Mouse (Mus musculus) monocyte, adult 2 months (primary cell): ENCODE measurements around the gene Mapt.

Experiments used
- DNase-seq, 2 experiments: peaks; one replicate each; pipeline ENCODE4 v3.0.0; 2022; ENCODE audit warnings: low spot score in 2 of 2, low read depth in 1 of 2

Mapt gene

DNA sequence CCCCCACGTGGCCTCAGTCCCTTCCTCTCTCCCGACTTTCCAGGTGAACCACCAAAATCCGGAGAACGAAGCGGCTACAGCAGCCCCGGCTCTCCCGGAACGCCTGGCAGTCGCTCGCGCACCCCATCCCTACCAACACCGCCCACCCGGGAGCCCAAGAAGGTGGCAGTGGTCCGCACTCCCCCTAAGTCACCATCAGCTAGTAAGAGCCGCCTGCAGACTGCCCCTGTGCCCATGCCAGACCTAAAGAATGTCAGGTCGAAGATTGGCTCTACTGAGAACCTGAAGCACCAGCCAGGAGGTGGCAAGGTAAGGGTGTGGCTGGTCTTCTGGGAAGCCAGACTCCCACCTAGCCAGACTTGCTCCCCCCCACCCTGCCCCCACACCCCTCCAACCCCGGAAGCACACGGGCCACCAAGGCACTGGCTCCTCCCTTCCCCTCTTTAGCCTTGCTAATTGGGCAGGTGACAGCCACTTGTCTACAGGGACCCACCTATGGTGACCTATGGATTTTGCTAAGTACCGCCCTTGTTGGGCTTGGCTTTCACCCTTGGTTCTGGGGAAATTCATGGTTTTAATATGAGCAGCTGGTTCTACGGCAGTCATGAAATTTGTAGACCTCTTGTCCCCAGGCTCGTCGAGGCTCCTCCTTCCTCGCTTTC is 79.2 kb downstream of the Mapt start:
- no peak for DNase-seq

- no peak for DNase-seq
Measured at GRCm38 (mm10) chr11:104311643-104312042, 80.5 kb downstream of the Mapt start.

DNA sequence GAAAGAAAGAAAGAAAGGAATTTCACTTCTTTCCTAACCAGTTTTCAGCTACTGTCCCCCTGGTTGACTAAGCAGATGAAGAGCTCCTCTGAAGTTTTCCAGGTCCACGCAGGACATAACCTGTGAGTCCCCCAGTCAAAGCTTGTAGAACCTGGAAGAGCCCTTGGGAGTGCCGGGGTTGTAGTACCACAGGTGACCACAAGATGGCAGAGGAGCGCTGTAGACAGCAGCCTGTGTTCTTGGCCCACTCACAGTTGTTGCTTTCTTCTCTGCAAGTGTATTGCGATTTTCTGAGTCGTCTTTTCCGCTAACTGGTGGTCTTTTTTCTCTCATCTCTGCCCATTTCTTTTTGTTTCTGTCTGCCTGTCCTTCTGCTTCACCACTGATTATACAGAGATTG is 84.5 kb downstream of the Mapt start:
- peak in 1 of 2 experiments; percentile 59 for DNase-seq

DNA sequence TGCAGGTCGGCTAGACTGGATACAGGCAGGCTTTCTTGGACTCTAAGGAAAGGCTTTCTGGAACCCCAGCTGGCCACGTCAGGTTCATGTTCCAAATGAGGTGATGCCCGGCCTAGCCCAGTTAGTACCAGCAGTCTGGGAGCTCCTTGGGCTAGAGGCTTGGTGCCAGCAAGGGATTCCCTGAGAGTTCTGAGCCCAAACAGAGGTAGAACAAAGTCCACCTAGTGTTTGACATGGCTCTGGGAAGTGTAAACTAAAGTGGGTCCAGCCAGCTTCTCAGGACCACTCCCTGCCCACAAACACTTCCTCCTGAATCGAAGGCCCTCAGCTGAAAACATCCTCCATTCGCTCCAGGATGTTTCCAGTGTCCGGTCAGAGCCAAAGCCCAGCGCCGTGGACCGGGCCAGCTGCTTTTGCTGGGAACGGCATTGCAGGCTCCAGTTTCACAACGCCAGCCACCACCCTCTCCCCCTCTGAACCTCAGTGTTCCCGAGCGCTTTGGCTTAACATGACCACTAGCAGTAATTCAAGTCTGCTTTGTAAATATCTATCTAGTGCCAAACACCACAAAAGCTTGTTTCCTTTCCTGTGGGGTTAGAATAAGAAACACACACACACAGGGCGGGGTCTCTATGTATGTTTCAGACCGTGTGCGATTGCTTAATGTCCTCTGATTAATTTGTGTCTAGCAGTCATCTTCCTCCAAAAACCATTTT is 85.7 kb downstream of the Mapt start:
- no peak for DNase-seq

DNA sequence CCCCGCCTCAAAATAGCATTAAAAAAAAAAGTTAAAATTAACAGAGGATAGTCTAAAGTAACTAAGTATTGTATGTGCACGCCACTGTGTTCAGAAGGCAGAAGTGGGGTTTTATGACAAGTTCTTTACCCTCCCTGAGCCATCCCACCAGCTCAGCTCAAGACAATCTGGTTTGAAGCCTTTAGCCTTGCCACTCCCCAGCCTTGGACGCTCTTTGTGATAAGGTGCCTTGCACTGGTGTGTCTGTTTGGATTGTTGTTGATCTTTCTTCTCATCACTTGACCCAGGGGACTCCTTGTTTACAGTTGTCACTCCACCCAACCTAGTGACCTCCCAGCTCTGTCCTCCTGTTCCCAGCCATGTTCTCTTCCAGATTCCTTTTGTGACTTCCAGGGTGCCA is 86.4 kb downstream of the Mapt start:
- DNase-seq: no peak

DNA sequence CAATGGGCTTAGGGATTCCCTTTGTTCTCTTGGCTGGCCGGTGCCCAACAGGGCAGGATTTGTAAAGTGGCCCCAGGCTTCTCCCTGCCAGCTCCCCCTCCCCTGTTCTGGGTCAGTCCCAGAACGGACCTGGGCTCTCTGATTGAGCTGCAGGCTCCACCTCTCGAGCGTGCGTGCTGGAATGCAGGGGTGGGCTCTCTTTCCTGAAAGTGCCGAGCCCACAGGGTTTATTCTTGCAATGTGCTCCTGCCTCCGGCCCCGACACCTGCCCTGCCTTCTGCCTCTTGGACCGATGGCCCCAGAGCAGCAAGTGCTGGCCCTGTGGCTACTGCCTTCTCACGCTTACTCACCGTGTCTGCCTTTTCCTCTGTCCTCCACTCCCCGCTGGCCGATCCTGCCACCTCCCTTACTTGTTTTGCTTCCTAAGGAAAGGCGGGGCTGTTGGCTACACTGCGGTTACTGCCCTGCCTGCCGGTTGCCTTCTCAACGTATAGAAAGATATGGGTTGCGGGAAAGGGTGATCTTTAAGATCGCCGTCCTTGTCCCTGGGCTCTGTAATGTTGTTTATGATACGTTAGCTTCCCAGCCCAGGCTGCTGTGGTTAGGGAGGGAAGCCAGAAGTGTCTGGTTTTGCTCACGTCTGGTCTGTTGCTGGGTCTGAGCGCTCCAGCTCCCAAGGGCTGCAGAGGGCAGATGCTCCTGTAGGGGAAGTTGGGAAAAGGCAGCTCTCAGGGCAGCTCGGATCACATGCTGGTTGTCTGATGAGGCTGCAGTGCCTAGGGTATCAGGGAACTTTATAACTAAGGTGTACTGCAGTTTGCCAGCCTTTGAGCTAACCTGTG is 88.0 kb downstream of the Mapt start:
- DNase-seq: no peak

DNA sequence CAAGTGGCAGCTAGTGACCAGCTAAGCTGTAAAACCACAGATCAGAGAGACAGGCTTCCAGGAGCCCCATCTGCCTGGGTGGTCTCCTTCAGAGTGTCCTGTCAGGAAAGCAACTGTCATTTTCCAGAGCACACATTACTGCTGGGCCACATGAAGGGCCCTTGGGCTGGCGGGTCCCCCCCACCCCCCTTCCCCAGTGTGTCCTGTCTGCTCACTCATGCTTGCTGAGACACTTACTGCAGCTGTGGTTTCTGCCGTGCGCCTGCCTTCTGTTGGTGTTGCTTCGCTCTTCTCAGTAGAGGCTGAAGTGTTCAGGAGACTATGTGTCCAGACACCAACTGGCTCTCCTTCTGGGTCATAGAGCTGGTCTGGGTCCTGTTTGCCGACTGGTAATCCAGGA is 89.3 kb downstream of the Mapt start:
- no peak for DNase-seq

- no peak for DNase-seq
Measured at GRCm38 (mm10) chr11:104322142-104322541, 91.0 kb downstream of the Mapt start.

DNA sequence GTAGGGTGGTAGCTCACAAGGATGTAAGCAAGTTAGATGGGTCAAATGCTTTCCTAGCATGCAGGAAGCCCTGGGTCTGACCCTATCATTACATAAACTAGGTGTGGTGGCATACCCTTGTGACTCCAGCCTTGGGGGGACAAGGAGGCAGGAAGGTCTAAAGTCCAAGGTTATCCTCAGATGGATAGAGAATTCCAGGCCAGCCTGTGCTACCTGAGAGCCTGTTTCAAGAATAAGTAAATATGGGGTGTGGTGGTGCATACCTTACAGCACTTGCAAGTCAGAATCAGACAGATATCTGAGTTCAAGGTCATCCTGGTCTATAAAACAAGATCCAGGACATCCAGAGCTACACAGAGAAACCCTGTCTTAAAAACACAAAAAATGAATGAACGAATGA is 96.3 kb downstream of the Mapt start:
- no peak for DNase-seq

- DNase-seq: no peak
Measured at GRCm38 (mm10) chr11:104327946-104328345, 96.8 kb downstream of the Mapt start.

- no peak for DNase-seq
Measured at GRCm38 (mm10) chr11:104329185-104329926, 98.2 kb downstream of the Mapt start.

- DNase-seq: no peak
Measured at GRCm38 (mm10) chr11:104330151-104330550, 99.0 kb downstream of the Mapt start.

DNA sequence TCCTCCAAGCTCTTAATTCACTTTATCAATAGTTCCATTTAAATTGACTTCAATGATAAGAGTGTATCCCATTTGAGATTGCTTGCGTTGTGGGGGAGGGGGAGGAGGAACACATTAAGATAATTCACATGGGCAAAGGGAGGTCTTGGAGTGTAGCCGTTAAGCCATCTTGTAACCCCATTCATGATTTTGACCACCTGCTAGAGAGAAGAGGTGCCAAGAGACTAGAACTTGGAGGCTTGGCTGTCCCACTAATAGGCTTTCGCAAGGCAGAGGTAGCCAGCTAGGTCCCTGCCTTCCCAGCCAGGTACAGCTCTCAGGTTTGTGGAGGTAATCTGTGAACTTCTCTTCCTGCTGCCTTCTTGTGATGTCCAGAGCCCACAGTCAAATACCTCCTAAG is 100.0 kb downstream of the Mapt start:
- DNase-seq: no peak

GRCm38 (mm10) chr11:104332105-104332504 is 100.9 kb downstream of the Mapt start:
- DNase-seq: no peak

GRCm38 (mm10) chr11:104334115-104334514 is 102.9 kb downstream of the Mapt start:
- DNase-seq: no peak

- DNase-seq: no peak
Measured at GRCm38 (mm10) chr11:104334946-104335345, 103.8 kb downstream of the Mapt start.

DNA sequence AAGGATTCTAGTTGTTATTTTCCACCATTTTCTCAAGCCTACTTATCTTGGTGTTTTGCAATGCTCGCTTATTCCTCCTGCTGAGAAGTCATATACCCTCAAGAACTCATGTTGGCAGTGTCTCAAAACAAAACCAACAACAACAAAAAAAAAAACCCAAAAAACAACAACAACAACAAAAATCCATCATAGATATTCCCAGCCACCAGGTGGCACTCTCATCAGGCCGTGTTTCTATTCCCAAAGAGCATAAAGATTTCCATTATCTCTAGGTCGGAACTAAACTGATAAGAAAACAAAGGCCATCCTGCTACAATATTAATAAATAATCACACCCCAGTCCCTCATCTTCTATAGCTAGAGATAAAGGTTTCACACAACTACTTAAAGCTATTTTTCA is 115.7 kb downstream of the Mapt start:
- no peak for DNase-seq

DNA sequence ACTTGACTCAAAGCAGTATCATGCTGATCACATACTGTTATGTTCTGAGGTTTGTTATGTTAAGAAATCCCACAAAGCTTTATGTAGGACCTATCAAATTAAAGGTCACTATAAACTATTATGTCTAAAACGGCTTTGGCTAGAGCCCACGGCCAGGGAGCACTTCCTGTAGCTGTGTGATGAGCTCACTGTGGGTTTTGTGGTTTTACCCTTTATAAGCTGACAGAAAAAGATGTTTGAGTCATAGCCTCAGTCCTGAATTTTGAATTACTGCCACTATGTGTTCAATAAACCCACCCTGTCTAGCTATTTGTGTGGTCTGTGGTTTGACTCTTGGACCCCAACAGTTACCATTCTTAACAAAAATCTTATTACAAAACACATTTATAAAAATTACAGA is 130.6 kb downstream of the Mapt start:
- peak in 1 of 2 experiments; percentile 14 for DNase-seq

DNA sequence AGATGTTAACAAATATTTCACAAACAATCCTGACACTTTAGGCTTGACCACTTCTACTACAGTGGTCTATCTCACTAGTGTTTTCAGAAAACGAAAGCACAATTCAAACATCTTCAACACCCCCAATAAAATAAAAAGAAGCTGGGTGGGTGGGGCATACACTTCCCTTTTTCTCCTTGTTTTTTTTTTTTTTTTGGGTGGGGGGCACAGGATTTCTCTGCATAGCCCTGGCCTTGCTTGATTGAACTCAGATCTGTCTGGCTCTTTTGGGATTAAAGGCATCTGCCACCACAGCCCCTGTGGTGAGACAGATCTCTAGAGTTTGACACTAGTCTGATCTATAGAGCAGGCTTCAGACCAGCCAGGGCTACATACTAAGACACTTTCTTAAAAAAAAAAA is 131.5 kb downstream of the Mapt start:
- DNase-seq: no peak

DNA sequence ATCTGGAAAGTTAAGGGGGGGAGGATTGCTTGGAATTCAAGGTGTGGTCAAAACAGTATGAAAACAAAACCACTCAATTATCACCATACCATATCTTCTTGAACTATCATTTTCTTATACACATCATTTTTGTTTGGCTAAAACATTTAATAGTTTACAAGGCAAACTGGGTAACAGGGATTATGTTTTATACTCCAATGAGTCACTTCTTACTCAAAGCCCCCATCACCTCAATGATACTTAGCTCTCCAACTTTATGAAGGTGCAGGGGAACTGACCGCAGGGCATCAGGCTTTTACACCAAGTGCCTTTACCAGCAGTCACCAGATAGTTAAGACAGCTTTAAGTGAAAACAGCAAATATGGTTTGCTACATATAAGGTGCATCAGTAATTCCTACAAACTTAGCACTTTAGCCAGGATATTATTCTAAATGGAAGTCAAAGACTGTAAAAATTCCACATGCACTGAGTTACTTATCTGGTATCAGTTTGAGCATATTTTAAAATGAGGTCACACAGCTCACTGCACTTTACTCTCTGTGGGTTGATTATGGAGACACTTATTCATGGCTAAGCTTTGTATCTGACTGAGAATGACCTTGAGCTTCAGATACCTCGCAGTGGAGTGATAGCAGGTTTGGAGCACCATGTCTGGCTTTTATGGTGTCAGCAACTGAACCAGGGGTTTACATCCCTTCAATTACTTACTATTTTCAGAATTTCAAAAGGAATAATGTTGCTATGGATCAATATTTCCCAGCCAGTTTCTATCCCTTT is 132.8 kb downstream of the Mapt start:
- DNase-seq: no peak
